Mouse (Mus musculus) pancreas, adult 10 weeks (tissue): ENCODE results near the gene Trp53tg5. TPM values are rescaled to one million over a fixed set of nuclear protein-coding genes. Genes with fewer than 3 reads are reported as not detected.

Source experiments
- polyA plus RNA-seq: library from polyadenylated mRNA; stranded (reverse); fragments of 350-450 nt; fragmentation: Illumina TruSeq; extraction: RNeasy Lipid Tissue Mini Kit (QIAGEN cat#74804); gene quantifications from one replicate; pipeline ENCODE4 v1.2.3, GENCODE M21; 2015; ENCODE audit warnings: low read depth, low replicate concordance; ENCODE audit not compliant: insufficient read depth

Trp53tg5 gene
- not detected for polyA plus RNA-seq

DNA sequence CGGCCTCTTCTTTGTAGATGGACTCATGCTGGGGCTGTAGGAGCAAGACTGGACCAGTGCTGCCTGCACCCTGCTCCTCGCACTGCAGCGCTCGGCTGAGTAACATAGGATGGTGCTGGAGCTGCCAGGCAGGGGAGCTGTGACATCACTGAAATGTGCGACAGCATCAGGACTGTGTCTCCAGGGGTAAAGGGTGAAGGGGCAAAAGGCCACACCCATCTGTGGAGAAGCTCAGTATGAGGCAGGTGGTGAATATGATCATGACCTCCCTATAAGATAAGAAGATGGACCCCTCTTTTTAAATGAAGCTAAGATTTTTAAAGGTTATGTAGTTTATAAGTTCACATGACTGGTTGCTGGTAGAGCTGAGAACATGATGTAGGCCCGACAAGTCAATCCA is at the start of gene Trp53tg5:
Trp53tg5 (minus strand) TSS at position 101 of the 400 bp plus-strand sequence.

DNA sequence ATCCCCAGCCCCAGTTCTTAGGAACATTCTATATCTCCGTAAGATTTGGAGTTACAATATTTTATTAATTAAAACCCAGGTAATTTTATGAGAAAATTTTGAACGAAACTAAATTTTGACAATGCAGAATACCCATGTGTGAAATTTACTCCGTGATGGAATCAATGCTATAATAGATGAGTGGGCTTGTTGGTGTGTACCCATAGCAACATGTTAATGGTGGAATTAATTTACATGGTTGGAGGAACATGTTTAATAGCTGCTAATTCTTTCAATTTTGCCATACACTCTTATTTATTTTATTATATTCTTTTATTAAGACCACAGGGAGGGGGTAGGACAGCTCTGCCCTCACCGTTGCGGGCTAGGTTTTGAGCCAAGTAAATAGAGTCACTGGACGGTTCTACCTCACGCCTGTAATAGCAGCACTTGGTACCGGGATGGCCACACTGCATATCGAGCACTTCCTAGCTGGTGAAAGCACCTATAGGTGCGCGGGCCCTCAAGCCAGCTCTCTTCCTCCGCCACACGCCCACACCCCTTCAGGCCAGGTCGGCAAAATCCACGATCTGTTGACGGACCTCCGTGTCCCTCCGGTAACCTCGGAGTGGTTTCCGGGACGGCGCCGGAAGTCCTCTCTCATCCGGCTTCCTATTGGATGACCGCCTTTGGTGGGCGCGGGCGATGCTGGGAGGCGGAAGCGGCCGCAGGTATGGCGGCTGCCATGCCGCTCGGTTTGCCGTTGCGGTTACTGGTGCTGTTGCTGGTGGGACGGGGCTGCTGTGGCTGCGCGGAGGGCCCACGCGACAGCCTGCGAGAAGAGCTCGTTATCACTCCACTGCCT is 23.5 kb upstream of the Trp53tg5 start, which contains the start of gene Pigt:
Pigt (plus strand) TSS at position 674 of the 844 bp plus-strand sequence.

DNA sequence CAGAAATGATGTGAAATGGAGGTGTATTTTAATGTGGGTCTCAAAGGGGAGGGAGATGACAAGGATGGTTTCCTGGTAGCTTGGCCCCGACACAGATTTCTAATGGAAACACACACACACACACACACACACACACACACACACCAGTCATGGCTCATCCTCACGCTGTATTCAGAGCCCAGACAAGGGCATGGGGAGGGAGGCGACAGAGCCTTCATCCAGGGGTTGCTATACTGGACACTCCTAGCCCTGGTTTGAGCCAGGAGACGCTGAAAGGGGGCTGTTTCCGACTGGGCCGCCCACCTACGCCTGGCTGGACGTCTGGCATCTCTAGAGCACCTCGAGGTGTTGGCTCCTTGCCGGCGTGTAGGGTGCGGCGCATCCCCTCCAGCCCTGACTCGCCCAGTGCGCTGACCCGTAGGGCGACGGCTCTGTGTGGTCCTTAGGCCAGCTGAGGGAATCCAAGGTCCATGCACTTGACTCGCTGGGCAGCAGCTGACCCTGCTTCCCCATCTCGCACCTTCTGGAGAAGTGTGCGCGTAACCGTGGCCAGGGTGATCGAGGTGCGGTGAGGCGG is 12.2 kb upstream of the Trp53tg5 start, which contains the start of gene Dbndd2:
Dbndd2 (plus strand) TSS at position 426 of the 577 bp plus-strand sequence.

DNA sequence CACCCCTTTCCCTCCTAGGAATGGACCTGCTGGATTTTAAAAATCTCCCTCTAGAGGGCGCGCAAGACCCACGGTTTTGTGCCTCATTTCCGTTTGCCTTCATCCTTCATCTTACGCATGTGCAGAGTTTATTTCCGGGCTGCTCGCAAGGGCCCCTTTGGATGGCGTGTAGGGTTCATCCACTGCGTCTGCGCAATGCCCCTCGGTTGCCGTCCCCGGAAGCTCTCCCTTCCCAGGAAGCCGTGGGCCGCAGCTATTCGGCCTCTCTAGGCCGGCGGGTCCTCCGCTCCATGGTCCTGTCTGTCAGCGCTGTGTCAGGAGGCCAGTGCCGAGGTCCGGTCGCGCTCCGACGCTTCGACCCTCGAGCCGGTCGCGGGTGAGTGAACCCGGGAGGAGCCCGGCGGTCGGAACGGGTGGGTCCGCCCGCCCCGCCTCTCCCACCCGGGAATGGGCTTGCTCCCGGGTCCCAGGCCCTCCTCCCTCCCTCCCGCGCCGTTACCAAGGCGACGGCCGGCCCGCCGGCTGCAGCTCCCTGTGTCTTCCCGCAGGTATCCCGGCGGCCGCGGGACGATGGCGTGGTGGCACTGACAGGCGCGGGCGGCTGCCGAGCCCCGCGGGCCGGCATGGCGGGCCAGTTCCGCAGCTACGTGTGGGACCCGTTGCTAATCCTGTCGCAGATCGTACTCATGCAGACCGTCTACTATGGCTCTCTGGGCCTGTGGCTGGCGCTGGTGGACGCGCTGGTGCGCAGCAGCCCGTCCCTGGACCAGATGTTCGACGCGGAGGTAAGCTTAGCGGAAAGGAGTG is 12.6 kb downstream of the Trp53tg5 start, which contains the start of gene Gm20458:
Gm20458 (plus strand) TSS at position 223 of the 807 bp plus-strand sequence.

DNA sequence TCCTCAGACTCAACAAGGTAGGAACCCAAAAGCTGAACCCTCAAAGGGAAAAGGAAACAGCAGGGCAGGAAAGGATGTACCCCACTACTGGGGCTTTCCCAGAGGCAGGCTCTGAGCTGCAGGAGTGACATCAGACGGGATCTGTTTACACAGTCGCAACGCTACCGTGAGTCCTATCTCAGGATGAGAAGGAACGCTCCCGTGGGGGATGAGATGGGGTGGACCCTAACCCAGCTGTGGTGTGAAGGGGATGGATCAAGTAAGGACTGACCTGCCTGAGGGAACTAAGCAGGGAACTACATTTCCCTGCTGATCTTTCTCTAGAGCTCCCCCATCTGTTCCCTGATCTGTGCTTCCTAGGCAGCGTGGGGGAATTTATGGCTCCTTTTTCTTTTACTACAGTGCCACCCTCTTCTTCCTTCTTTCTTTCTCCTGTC is 16.6 kb downstream of the Trp53tg5 start, which contains the start of gene Sys1:
Sys1 (plus strand) TSS at position 101 of the 437 bp plus-strand sequence.

DNA sequence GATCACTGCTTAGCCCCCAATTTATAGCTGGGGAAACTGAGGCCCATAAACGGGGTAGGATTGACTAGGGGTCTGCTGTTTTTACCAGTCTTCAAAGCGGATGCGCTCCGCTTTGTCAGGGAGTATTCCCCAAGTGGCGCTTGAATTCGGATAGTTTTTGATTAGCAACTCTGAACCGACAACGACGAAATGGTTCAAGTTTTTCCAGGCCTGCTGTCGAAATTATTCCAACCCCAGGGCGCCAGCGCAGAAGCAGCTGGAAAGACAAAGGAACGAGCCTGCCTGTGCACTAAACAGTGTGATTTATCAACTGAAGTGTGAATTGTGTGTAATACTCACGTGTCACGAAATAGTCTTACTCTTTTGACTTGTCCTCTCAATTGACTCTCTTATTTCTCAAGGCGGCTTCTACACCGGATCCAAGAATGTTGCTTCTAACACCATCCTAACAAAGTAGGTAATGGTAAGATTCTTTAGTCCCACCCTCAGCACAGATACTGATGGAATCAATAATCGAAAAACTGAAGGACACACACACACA is 30.0 kb downstream of the Trp53tg5 start, which contains the start of gene Sdc4:
Sdc4 (minus strand) TSS at position 428 of the 541 bp plus-strand sequence.

Other genes with a start within 250 kb of the Trp53tg5 start
- not detected for gene Svs2, start 235.3 kb downstream of the Trp53tg5 start, polyA plus RNA-seq
- gene Svs3b, start 217.1 kb downstream of the Trp53tg5 start, polyA plus RNA-seq = not detected
- not detected for gene Svs4, start 195.3 kb downstream of the Trp53tg5 start, polyA plus RNA-seq
- not detected for gene Svs3a, start 184.5 kb downstream of the Trp53tg5 start, polyA plus RNA-seq
- not detected for gene Svs6, start 157.0 kb downstream of the Trp53tg5 start, polyA plus RNA-seq
- gene Svs5, start 141.0 kb downstream of the Trp53tg5 start, polyA plus RNA-seq = not detected
- gene Slpi, start 84.6 kb downstream of the Trp53tg5 start, polyA plus RNA-seq = 146 TPM
- gene Rbpjl, start 70.6 kb downstream of the Trp53tg5 start, polyA plus RNA-seq = 571 TPM
- 9.7 TPM for gene Matn4, start 68.6 kb downstream of the Trp53tg5 start, polyA plus RNA-seq
- gene Sdc4, start 29.8 kb downstream of the Trp53tg5 start, polyA plus RNA-seq = 22.0 TPM
- 11.8 TPM for gene Sys1, start 16.8 kb downstream of the Trp53tg5 start, polyA plus RNA-seq
- gene Gm20458, start 12.8 kb downstream of the Trp53tg5 start, polyA plus RNA-seq = not detected
- gene Dbndd2, start 12.4 kb upstream of the Trp53tg5 start, polyA plus RNA-seq = 8.1 TPM
- 10.4 TPM for gene Pigt, start 23.8 kb upstream of the Trp53tg5 start, polyA plus RNA-seq
- gene Wfdc2, start 88.7 kb upstream of the Trp53tg5 start, polyA plus RNA-seq = 8.5 TPM
- not detected for gene Spint3, start 99.7 kb upstream of the Trp53tg5 start, polyA plus RNA-seq
- gene Wfdc6a, start 111.7 kb upstream of the Trp53tg5 start, polyA plus RNA-seq = not detected
- not detected for gene Eppin, start 119.9 kb upstream of the Trp53tg5 start, polyA plus RNA-seq
- gene Wfdc6b, start 139.8 kb upstream of the Trp53tg5 start, polyA plus RNA-seq = not detected
- gene Wfdc8, start 139.9 kb upstream of the Trp53tg5 start, polyA plus RNA-seq = not detected
- 1.0 TPM for gene Wfdc16, start 165.1 kb upstream of the Trp53tg5 start, polyA plus RNA-seq
- gene Wfdc10, start 182.3 kb upstream of the Trp53tg5 start, polyA plus RNA-seq = not detected
- gene Wfdc9, start 182.9 kb upstream of the Trp53tg5 start, polyA plus RNA-seq = not detected
- gene Wfdc11, start 200.4 kb upstream of the Trp53tg5 start, polyA plus RNA-seq = not detected
- not detected for gene Wfdc13, start 211.4 kb upstream of the Trp53tg5 start, polyA plus RNA-seq
- not detected for gene Spint4, start 224.8 kb upstream of the Trp53tg5 start, polyA plus RNA-seq
- gene Spint5, start 241.6 kb upstream of the Trp53tg5 start, polyA plus RNA-seq = not detected